Mouse (Mus musculus) left cerebral cortex, adult 9 months (tissue): ENCODE results near the gene Stat5b.

Experiments used
- DNase-seq, 2 experiments: peaks; one replicate each; pipeline ENCODE4 v3.0.0; 2022; ENCODE audit warnings: low spot score in 2 of 2

Stat5b gene

GRCm38 (mm10) chr11:100870256-100870967 lies 19.9 kb upstream of the Stat5b start:
- DNase-seq = peak in 1 of 2 experiments; percentile 23

DNA sequence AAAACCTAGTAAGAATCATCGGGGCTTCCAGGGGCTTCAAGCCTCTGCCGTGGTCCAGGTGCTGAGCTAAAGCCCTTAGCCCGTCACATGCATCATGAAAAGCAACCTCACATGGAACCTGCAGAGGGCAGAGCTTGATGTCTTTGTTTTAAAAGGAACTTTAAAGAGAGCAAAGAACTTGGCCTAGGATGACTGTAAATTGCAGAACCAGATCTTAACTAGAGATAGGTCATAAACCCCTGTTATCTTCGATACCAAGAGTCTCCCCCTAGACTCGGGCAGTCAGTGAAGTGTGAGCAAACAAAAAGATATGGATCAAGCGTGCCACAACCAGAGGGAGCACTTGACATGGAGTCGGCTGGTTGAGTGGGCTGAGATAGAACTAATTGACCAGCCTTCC lies 15.1 kb upstream of the Stat5b start:
- DNase-seq = no peak

- no peak for DNase-seq
Measured at GRCm38 (mm10) chr11:100863141-100863540, 12.6 kb upstream of the Stat5b start.

- DNase-seq = no peak
Measured at GRCm38 (mm10) chr11:100861836-100862235, 11.3 kb upstream of the Stat5b start.

DNA sequence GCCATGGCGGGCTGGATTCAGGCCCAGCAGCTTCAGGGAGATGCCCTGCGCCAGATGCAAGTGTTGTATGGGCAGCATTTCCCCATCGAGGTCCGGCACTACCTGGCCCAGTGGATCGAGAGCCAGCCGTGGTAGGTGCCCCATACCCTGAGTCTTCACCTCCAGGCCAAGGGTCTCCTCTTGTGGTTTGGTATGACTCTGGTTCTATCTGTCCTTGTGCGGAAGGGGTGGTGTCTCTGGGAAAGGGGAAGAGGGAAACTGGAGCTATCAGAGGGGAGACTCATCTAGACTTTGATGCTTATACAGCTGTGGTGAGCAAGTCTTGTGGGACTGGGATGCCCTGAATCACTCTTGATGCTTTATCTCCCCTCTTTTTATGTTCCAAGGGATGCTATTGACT lies 10.8 kb upstream of the Stat5b start:
- no peak for DNase-seq

DNA sequence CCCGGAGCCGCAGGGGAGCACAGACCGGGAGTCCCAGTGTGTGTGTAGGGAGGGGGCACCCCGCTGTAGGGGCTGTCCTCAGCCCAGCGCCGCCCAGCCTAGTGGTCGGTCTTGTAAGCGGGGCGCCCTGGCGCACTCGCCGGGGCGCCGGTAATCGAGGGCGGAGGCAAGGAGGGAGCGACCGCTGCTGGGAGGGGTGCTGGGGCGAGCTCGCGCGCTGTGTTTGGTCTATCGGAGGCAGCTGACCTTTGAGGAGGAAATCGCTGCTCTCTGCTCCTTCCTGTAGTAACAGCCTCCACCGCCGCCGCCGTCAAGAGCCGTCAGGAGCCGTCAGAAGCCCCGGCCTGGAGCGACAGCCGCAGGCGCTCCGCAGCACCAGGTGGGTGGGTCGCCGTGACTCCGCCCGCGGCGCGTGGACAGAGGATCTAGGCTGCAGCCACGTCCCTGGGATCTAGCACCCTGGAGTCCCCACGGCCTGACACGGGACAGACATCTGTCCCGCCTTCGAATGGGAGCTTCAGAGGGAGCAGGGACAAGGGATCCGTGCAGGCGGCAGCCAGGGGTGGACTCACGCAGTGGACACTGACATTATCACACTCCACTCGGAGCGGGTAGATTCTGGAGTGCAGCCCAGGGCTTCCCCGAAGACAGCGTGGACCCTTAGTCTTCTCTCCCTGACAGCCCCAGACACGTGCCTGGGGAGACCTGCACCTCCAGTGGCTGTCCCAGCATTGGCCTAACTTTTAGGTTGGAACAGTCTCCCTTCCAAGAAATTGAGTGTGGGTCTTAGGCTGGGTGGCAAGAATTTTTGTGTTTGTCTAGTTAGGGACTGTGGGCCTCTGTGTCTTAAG lies 9.9 kb upstream of the Stat5b start:
- peak in 1 of 2 experiments; percentile 28 for DNase-seq

DNA sequence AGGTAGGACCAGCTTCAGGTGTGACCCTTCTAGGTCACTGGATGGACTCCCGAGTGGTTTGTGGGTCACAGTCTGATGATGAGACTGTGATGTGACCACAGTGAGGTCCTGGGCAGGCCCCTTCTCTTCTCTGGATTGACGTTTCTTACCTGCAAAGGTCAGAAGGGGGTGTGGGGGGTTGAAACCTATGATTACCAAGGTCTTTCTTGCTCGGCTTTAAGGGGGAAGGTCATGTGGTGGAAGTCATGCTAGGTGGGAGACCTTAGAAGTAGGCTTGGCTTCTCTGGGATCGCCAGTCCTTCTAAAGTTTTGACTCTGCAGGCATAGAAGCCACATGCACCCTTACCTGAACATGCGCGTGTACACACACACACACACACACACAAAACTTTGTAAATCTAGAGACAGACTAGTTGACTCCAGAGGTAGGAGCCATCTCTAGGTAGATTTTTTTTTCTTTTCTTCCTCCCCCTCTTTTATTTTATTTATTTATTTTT lies 9.1 kb upstream of the Stat5b start:
- no peak for DNase-seq

- DNase-seq = peak in 1 of 2 experiments; percentile 46
Measured at GRCm38 (mm10) chr11:100858935-100859578, 8.5 kb upstream of the Stat5b start, which contains the start of gene Stat5a. Gene Stat5a (plus strand): TSS chr11:100859351.

- DNase-seq = no peak
Measured at GRCm38 (mm10) chr11:100857960-100858359, 7.4 kb upstream of the Stat5b start.

DNA sequence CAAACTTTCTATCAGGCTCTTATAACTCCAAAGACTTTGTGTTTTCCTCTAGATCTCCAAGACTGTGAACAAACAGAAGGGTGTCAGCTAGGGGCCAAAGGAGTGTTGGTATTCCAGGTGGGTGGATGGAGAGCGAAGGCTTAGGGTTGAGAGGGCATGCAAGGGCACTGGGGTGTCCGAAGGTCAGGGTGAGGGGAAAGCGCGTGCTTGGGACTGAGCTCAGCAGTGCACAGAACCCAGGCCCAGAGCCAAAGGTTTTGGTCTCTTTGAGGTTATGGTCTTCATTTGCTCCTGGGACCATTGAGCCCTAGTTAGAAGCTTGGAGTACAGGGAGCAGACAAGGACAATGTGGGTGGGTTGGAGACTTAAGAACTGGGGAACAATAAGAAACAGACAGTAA lies 4.7 kb upstream of the Stat5b start:
- DNase-seq = no peak

- no peak for DNase-seq
Measured at GRCm38 (mm10) chr11:100854268-100854667, 3.7 kb upstream of the Stat5b start.

DNA sequence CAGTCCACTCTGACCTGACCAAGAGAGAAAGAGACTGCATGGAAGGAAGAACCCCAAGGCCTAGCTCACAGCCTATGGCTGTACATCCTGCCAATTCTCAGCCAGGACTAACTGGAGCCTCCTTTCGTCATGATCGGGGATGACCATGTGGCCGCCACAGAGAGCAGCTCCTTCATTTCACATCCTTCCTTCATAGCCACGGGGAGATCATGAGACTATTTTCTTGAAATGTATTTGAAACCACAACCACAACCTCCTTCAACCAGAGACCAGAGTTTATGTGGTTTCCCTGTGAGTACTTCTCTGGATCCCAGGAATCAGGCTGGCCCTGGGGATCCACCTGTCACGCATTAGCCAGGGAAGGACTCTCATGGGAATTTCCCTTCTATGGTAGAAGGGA lies 2.5 kb upstream of the Stat5b start:
- DNase-seq = no peak

GRCm38 (mm10) chr11:100852088-100852487 lies 1.6 kb upstream of the Stat5b start:
- no peak for DNase-seq

- peak in 1 of 2 experiments; percentile 37 for DNase-seq
Measured at GRCm38 (mm10) chr11:100850778-100851528, 429 bp upstream of the Stat5b start.

GRCm38 (mm10) chr11:100849456-100850037 lies 977 bp downstream of the Stat5b start:
- no peak for DNase-seq

DNA sequence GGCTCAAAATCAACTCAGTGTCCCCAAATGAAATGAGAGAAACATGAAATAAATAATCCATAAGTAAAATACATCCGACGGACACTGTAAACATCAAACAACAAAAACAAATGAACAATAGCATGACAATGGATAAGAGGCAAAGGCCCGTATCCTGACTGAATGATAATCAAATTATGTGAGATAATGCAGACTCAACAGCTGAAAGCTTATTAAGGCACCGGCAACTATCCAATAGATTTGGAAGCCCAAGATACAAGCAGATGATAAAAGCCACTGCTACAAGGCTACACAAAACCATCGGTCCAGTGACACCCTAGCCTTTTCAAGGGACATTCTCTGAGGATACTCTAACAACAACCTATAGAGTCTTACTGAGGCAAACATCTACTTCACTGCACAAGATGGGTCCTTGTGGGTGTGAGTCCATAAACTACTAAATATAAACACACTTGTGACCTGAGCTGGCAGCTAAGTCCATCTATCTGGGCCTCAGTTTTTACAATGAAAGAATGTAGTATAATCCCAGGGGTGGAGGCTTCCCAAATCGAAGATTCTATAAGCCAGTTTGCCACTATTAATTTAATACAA lies 1.6 kb downstream of the Stat5b start:
- no peak for DNase-seq

- DNase-seq = no peak
Measured at GRCm38 (mm10) chr11:100848080-100848479, 2.4 kb downstream of the Stat5b start.

- no peak for DNase-seq
Measured at GRCm38 (mm10) chr11:100847572-100847971, 3.0 kb downstream of the Stat5b start.

DNA sequence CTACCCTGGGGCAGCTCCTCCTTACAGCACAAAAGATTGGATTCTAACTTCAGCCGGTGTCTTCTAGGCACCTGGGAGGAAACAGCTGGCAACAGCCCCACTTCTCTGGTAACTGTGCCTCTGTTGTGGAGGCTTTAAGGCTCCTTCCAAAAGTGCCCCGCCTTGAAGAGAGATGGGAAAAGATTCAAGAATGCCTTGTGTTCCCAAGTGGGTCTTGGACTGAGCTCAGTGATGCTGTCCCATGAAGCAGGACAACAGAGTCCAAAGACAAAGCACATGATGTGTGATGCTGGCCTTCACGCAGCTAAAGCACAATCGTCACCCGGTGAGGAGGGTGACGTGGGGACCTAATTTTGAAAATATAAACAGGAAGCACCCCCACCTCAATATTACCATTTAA lies 4.7 kb downstream of the Stat5b start:
- DNase-seq = no peak

DNA sequence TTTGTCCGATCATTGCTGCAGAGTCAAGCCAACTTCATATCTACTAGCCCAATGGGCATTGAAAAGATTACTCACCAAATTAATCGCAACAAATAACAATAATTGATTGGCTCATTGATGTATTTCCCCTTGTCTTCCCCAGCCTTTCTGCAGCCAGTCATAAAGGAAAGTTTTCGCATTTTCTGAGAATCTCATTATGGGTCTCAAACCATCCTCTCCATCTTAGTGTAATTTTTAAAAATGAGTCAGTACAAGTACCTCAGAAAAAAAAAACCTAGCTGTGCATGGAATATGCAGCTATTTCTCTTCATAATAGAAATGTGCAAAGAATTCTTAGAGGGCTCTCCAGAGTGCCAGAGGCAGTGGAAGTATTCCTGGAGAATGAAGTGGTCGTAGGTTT lies 6.4 kb downstream of the Stat5b start:
- no peak for DNase-seq
